Mouse (Mus musculus): ENCODE measurements around the gene Stard7.
A peak's percentile ranks its signal among the peaks of the same experiment; 100 is the strongest.
"Not testable (repeated sequence)": the region's sequence is repeated elsewhere in the genome, so short reads cannot be mapped to it uniquely, and the experiment has no call there.

Stard7 gene

GRCm38 (mm10) chr2:127269491-127270299 is at the start of gene Stard7:
Gene Stard7 (plus strand): TSS chr2:127270218.
- DNase-seq: peak; percentile 98

GRCm38 (mm10) chr2:127225261-127225660 is 44.8 kb upstream of the Stard7 start:
- DNase-seq: no peak

GRCm38 (mm10) chr2:127237897-127238610 is 32.0 kb upstream of the Stard7 start:
- DNase-seq: no peak

GRCm38 (mm10) chr2:127240065-127240464 is 30.0 kb upstream of the Stard7 start:
- DNase-seq: no peak

- DNase-seq: peak; percentile 98 to 99
These were observed 22.3 kb upstream of the Stard7 start, which contains the start of the genes Ciao1 and Tmem127 for GRCm38 (mm10) chr2:127247592-127248333. Gene Ciao1 (minus strand): TSS chr2:127247816. Gene Tmem127 (plus strand): TSS chr2:127247908.

GRCm38 (mm10) chr2:127248334-127249004 is 21.5 kb upstream of the Stard7 start:
- peak; percentile 48 to 59 for DNase-seq

- no peak for DNase-seq
These were observed 19.6 kb upstream of the Stard7 start for GRCm38 (mm10) chr2:127250291-127251008.

- DNase-seq: no peak
These were observed 18.6 kb upstream of the Stard7 start for GRCm38 (mm10) chr2:127251457-127251856.

- no peak for DNase-seq
These were observed 18.0 kb upstream of the Stard7 start for GRCm38 (mm10) chr2:127251880-127252527.

GRCm38 (mm10) chr2:127252787-127253186 is 17.2 kb upstream of the Stard7 start:
- DNase-seq: no peak

GRCm38 (mm10) chr2:127254604-127255134 is 15.3 kb upstream of the Stard7 start:
- DNase-seq: no peak

GRCm38 (mm10) chr2:127255294-127255693 is 14.7 kb upstream of the Stard7 start:
- no peak for DNase-seq

GRCm38 (mm10) chr2:127259340-127259739 is 10.7 kb upstream of the Stard7 start:
- DNase-seq: peak; percentile 35 to 80

- no peak for DNase-seq
These were observed 7.5 kb upstream of the Stard7 start for GRCm38 (mm10) chr2:127262480-127262879.

GRCm38 (mm10) chr2:127267854-127268253 is 2.2 kb upstream of the Stard7 start:
- DNase-seq: no peak

GRCm38 (mm10) chr2:127270300-127271041 is 453 bp downstream of the Stard7 start:
- DNase-seq: peak; percentile 91 to 96

- DNase-seq: peak; percentile 18 to 51
These were observed 1.1 kb downstream of the Stard7 start for GRCm38 (mm10) chr2:127271042-127271515.

- not testable (repeated sequence) for DNase-seq
These were observed 2.0 kb downstream of the Stard7 start for GRCm38 (mm10) chr2:127272049-127272448.

- DNase-seq: no peak
These were observed 2.8 kb downstream of the Stard7 start for GRCm38 (mm10) chr2:127272806-127273205.

GRCm38 (mm10) chr2:127274590-127274989 is 4.6 kb downstream of the Stard7 start:
- DNase-seq: no peak
